Mouse (Mus musculus): Measurements from ENCODE around the gene Tet3. TPM values are rescaled to one million over a fixed set of nuclear protein-coding genes. Genes with fewer than 3 reads are reported as not detected.

Tet3 gene
- polyA plus RNA-seq, 1 experiment from 2014 or later: 30.3 TPM

DNA sequence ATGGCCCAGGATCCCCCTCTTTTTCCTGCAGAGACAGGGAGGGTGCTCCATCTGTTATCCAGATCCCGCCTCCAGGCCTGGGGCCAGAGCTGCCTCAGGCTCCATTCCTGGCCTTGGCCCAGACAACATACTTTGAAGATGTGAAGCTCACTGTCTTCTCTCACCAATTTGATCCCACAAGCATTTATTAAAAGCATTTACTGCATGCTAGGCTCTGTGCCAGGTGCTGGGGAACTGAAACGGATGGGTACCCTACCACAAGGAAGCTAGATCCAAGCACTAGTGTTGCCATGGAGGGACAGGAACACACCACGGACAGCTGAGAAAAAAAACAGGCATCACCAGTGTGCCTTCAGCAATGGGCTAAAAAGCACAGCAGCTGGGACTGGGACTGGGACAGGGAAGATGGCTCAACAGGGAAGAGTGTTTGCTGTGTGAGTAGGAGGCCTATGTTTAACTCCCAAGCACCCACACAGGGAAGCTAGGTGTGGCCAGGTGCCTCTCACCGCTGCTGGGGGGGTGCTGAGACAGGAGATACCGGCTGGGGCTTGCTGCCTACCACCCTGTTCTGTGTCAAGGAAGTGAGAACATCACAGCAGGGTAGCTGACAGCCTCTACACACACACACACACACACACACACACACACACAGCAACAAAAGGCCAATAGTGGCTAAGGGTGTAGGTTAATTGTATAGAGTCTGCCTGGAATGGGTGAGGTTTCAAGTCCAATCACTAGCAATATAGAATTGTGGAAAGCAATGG lies 30.7 kb downstream of the Tet3 start:
- 42% methylated on average over 5 of the region's 5 CpGs for WGBS (ENCODE audit: insufficient replicate concordance)
- no peak overlapping the region for H3K9ac ChIP-seq (ENCODE audit: low read depth, low read length)
- H3K9me3 ChIP-seq (replicated peaks; ENCODE audit: control insufficient read depth, low read length): no peaks in the 10 kb centered on the region
- H3K4me3 ChIP-seq (ENCODE audit: low read depth, low read length): no peak overlapping the region
- ATAC-seq (replicated peaks; ENCODE audit: insufficient number of reproducible peaks, low FRiP score, low TSS enrichment): 0 out of 2 replicates have a peak, but pooled peaks have one; percentile 17
- no peak overlapping the region for H3K4me2 ChIP-seq
- H3K36me3 ChIP-seq (ENCODE audit: control insufficient read depth, insufficient read depth, low read length): no peaks in the 10 kb centered on the region
- peaks cover 36% of the 10 kb centered on the region for H3K4me1 ChIP-seq (ENCODE audit: control insufficient read depth, insufficient read depth, low read length)
- H3K27ac ChIP-seq (ENCODE audit: low read depth, low read length): peak overlapping the region; percentile 50
- H3K27me3 ChIP-seq (ENCODE audit: control insufficient read depth, insufficient read depth, low read length): no peaks in the 10 kb centered on the region

DNA sequence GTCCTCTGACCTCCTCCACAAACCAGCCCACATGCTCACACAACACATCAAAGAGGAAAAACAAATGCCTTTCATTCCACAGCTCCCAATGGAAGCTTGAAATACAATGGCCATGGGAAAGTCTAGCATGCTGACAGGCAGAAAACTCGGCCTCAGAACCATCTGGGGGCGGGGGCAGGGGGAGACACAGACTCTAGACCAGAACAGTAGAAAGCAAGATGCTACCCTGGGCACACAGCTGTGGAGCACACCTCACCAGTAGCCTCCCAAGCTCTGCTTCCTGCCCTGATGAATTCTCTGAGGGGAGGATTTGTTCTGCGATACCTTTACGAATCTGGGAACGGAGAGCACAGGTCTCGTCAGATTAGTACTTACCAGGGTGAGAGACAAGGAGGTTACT lies 31.4 kb downstream of the Tet3 start:
- Histone ChIP-seq H3K27ac (ENCODE audit: low read depth, low read length) (peak overlapping the region; percentile 16), H3K9ac (ENCODE audit: low read depth, low read length) (no peak overlapping the region), H3K4me1 (ENCODE audit: control insufficient read depth, insufficient read depth, low read length) (peaks cover 38% of the 10 kb centered on the region), H3K27me3 (ENCODE audit: control insufficient read depth, insufficient read depth, low read length) (no peaks in the 10 kb centered on the region), H3K4me3 (ENCODE audit: low read depth, low read length) (no peak overlapping the region), H3K36me3 (ENCODE audit: control insufficient read depth, insufficient read depth, low read length) (no peaks in the 10 kb centered on the region), H3K9me3 (replicated peaks; ENCODE audit: control insufficient read depth, low read length) (no peaks in the 10 kb centered on the region), H3K4me2 (peak overlapping the region; percentile 21; the same call in 1 of the 2 replicates)
- 0 out of 2 replicates have a peak, but pooled peaks have one; percentile 13 for ATAC-seq (replicated peaks; ENCODE audit: insufficient number of reproducible peaks, low FRiP score, low TSS enrichment)
- WGBS (ENCODE audit: insufficient replicate concordance): 65% methylated on average over 6 of the region's 6 CpGs

DNA sequence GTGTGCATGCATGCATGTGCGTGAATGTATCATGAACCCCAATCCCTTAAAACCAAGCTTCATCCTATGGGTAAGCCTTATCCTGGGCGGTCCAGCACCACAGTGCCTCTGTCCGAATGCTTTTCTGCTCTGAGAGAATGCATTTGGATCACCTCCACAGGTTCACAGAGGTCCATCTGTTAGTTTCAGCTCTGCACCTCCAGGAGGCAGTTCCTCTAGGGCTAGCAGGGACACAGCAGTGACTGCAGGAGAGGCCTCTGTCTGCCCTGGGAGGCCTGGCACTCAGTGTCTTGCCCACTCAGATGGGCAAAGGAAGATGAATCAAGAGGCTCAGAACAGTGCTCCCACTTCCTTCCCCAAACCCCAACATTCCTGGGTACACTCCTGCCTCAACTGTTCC lies 32.3 kb downstream of the Tet3 start:
- peaks cover 46% of the 10 kb centered on the region for H3K4me1 ChIP-seq (ENCODE audit: control insufficient read depth, insufficient read depth, low read length)
- H3K9me3 ChIP-seq (replicated peaks; ENCODE audit: control insufficient read depth, low read length): no peaks in the 10 kb centered on the region
- no peaks in the 10 kb centered on the region for H3K36me3 ChIP-seq (ENCODE audit: control insufficient read depth, insufficient read depth, low read length)
- H3K27ac ChIP-seq (ENCODE audit: low read depth, low read length): no peak overlapping the region
- ATAC-seq (replicated peaks; ENCODE audit: insufficient number of reproducible peaks, low FRiP score, low TSS enrichment): no peak
- no peak overlapping the region for H3K4me2 ChIP-seq
- no peaks in the 10 kb centered on the region for H3K27me3 ChIP-seq (ENCODE audit: control insufficient read depth, insufficient read depth, low read length)
- WGBS (ENCODE audit: insufficient replicate concordance): 93% methylated on average over 3 of the region's 3 CpGs
- no peak overlapping the region for H3K9ac ChIP-seq (ENCODE audit: low read depth, low read length)
- no peak overlapping the region for H3K4me3 ChIP-seq (ENCODE audit: low read depth, low read length)

DNA sequence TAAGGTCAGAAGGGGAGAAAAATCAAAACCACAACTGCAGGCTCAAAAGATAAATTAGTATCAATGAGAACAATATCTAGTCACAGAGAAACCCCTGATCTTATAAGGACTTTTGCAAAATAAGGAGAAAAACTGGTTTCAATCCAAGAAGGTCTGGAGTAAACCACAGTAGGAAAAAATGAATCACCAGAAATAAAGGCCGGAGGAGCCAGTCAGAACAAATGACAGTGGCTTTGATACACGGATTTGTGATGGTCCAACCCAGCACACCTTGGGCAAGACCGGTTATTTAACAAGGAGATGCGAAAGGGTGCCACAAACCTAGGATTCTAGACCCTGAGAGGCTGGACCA lies 34.9 kb downstream of the Tet3 start:
- Histone ChIP-seq H3K4me3 (ENCODE audit: low read depth, low read length) (no peak overlapping the region), H3K9ac (ENCODE audit: low read depth, low read length) (no peak overlapping the region), H3K27ac (ENCODE audit: low read depth, low read length) (no peak overlapping the region), H3K27me3 (ENCODE audit: control insufficient read depth, insufficient read depth, low read length) (no peaks in the 10 kb centered on the region), H3K36me3 (ENCODE audit: control insufficient read depth, insufficient read depth, low read length) (no peaks in the 10 kb centered on the region), H3K4me2 (no peak overlapping the region), H3K9me3 (replicated peaks; ENCODE audit: control insufficient read depth, low read length) (no peaks in the 10 kb centered on the region), H3K4me1 (ENCODE audit: control insufficient read depth, insufficient read depth, low read length) (peaks cover 50% of the 10 kb centered on the region)
- 81% methylated on average over 4 of the region's 4 CpGs for WGBS (ENCODE audit: insufficient replicate concordance)
- no peak for ATAC-seq (replicated peaks; ENCODE audit: insufficient number of reproducible peaks, low FRiP score, low TSS enrichment)

DNA sequence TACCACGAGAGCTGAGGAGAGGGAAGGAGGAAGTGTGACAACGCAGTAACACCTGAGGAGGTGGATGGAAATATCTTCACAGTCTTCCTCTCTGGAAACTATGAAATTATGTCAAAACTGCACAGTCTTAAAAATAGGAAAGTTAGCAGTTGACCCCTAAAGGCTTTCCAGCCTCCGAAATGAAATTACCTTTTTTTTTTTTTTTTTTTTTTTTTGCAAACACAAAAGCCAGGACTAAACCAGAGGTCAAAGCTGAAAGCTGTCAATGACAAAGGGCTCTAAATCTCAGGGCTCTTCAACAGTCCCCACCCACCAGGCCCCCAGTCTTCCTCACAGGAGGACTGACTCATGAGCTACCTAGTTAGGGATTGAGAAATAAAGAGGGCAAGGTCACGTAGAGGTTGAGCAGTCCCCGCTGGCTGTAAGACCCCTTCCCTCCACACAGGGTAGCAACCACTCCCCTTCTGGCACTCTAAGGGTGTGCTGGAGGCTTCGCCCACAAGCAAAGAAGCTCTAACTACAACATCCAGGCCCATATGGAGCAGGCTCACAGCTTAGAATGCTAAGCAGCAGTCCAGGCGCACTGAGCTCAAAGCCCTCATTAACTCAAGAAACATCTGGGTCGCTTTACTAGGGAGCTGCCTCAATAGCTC lies 35.4 kb downstream of the Tet3 start:
- Histone ChIP-seq H3K9ac (ENCODE audit: low read depth, low read length) (no peak overlapping the region), H3K27me3 (ENCODE audit: control insufficient read depth, insufficient read depth, low read length) (no peaks in the 10 kb centered on the region), H3K4me2 (no peak overlapping the region), H3K36me3 (ENCODE audit: control insufficient read depth, insufficient read depth, low read length) (no peaks in the 10 kb centered on the region), H3K4me3 (ENCODE audit: low read depth, low read length) (no peak overlapping the region), H3K4me1 (ENCODE audit: control insufficient read depth, insufficient read depth, low read length) (peaks cover 50% of the 10 kb centered on the region), H3K9me3 (replicated peaks; ENCODE audit: control insufficient read depth, low read length) (no peaks in the 10 kb centered on the region), H3K27ac (ENCODE audit: low read depth, low read length) (no peak overlapping the region)
- ATAC-seq (replicated peaks; ENCODE audit: insufficient number of reproducible peaks, low FRiP score, low TSS enrichment): no peak
- WGBS (ENCODE audit: insufficient replicate concordance): 57% methylated on average over 8 of the region's 8 CpGs

DNA sequence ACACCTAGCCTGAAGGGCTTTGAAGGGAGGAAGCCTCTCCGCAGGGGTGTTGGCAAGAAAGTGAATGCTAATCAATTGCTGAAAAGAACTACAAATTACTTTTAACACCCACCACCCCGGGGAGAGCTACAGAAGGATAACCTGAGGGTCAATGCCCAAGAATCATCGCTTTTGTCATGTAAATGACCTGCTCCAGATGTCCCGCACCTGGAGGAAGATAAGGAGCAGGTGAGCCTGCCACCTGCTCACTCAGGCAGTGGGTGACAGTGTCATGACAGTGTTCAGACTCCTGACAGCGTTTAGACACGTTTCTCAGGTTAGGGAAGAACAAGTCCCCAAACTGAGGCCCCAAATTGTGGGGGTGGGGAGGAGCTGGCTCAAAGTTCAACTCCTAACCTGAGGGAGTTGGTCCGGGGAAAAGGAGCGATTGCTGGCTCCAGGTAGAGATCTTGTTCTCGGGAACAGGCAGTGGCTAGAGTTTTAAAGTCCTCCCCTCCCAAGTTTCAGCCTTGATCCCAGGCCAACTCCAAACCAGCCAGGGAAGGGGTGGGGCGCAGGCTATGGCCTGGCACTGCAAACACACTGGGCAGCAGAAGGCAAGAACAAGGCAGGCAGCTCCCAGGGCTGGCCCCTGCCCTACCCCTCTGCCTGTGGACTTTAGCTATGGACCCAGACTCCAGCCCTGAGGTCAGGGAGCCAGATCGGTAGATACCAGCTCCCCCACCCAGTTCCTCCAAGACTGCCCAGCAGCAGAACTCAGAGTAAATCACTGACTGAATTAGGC lies 36.8 kb downstream of the Tet3 start:
- no peak overlapping the region for H3K4me2 ChIP-seq
- ATAC-seq (replicated peaks; ENCODE audit: insufficient number of reproducible peaks, low FRiP score, low TSS enrichment): no peak
- H3K27me3 ChIP-seq (ENCODE audit: control insufficient read depth, insufficient read depth, low read length): no peaks in the 10 kb centered on the region
- no peaks in the 10 kb centered on the region for H3K9me3 ChIP-seq (replicated peaks; ENCODE audit: control insufficient read depth, low read length)
- no peak overlapping the region for H3K4me3 ChIP-seq (ENCODE audit: low read depth, low read length)
- no peaks in the 10 kb centered on the region for H3K36me3 ChIP-seq (ENCODE audit: control insufficient read depth, insufficient read depth, low read length)
- 35% methylated on average over 11 of the region's 11 CpGs for WGBS (ENCODE audit: insufficient replicate concordance)
- peaks cover 36% of the 10 kb centered on the region for H3K4me1 ChIP-seq (ENCODE audit: control insufficient read depth, insufficient read depth, low read length)
- H3K27ac ChIP-seq (ENCODE audit: low read depth, low read length): no peak overlapping the region
- no peak overlapping the region for H3K9ac ChIP-seq (ENCODE audit: low read depth, low read length)

DNA sequence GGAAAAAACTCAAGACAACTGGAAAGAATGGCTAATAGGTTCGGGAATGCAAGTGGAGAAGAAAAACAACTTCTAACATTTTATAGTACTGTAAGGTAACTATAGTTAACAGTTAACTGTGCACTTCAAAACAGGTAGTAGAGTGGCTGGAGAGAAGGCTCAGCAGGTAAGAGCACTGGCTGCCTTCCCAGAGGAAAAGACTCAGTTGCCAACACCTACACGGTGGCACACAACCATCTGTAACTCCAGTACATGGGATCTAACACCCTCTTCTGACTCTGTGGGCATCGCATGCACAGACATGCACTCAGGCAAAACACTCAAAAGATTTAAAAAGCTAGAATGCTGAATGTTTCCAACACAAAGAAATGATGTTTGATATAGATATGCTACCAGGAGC lies 39.4 kb downstream of the Tet3 start:
- H3K9ac ChIP-seq (ENCODE audit: low read depth, low read length): no peak overlapping the region
- no peaks in the 10 kb centered on the region for H3K9me3 ChIP-seq (replicated peaks; ENCODE audit: control insufficient read depth, low read length)
- WGBS (ENCODE audit: insufficient replicate concordance): 86% methylated on average over 3 of the region's 3 CpGs
- H3K27me3 ChIP-seq (ENCODE audit: control insufficient read depth, insufficient read depth, low read length): no peaks in the 10 kb centered on the region
- H3K4me2 ChIP-seq: no peak overlapping the region
- H3K36me3 ChIP-seq (ENCODE audit: control insufficient read depth, insufficient read depth, low read length): no peaks in the 10 kb centered on the region
- H3K27ac ChIP-seq (ENCODE audit: low read depth, low read length): no peak overlapping the region
- H3K4me1 ChIP-seq (ENCODE audit: control insufficient read depth, insufficient read depth, low read length): peaks cover 40% of the 10 kb centered on the region
- H3K4me3 ChIP-seq (ENCODE audit: low read depth, low read length): no peak overlapping the region
- ATAC-seq (replicated peaks; ENCODE audit: insufficient number of reproducible peaks, low FRiP score, low TSS enrichment): no peak

DNA sequence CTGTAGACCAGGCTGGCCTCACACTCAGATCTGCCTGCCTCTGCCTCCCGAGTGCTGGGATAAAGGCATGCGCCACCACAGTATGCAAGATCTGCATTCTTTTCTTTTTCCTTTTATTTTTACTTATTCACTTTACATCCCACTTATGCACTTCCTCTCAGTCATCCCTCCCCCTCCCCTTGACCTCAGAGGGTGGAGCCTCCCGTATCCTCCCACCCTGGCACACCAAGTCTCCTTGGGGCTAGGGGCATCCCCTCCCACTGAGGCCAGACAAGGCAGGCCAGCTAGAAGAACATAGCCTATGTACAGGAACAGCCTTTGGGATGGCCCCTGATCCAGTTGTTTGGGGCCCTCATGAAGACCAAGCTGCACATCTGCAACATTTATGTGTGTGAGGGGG lies 41.4 kb downstream of the Tet3 start:
- Histone ChIP-seq H3K27me3 (ENCODE audit: control insufficient read depth, insufficient read depth, low read length) (no peaks in the 10 kb centered on the region), H3K4me2 (no peak overlapping the region), H3K4me1 (ENCODE audit: control insufficient read depth, insufficient read depth, low read length) (peaks cover 43% of the 10 kb centered on the region), H3K27ac (ENCODE audit: low read depth, low read length) (no peak overlapping the region), H3K36me3 (ENCODE audit: control insufficient read depth, insufficient read depth, low read length) (no peaks in the 10 kb centered on the region), H3K9ac (ENCODE audit: low read depth, low read length) (no peak overlapping the region), H3K9me3 (replicated peaks; ENCODE audit: control insufficient read depth, low read length) (no peaks in the 10 kb centered on the region), H3K4me3 (ENCODE audit: low read depth, low read length) (no peak overlapping the region)
- WGBS (ENCODE audit: insufficient replicate concordance): 65% methylated on average over 3 of the region's 3 CpGs
- ATAC-seq (replicated peaks; ENCODE audit: insufficient number of reproducible peaks, low FRiP score, low TSS enrichment): no peak

All from heart, embryonic 11.5 days (tissue).